Mouse (Mus musculus) thymus, postnatal 4 days (tissue): Measurements from ENCODE around the gene Duox1.
A peak's percentile ranks its signal among the peaks of the same experiment; 100 is the strongest.
"Not testable (repeated sequence)": the region's sequence is repeated elsewhere in the genome, so short reads cannot be mapped to it uniquely, and the experiment has no call there.

Source experiments
- DNase-seq: peaks from one replicate; pipeline ENCODE4 v3.0.0; 2021

Duox1 gene

GRCm38 (mm10) chr2:122312722-122313417, 2.6 kb upstream of the Duox1 start:
- DNase-seq = peak; percentile 91

GRCm38 (mm10) chr2:122313536-122313935, 1.9 kb upstream of the Duox1 start, which contains the start of gene Duoxa1:
Duoxa1 (minus strand) TSS chr2:122313730.
- DNase-seq = no peak

DNA sequence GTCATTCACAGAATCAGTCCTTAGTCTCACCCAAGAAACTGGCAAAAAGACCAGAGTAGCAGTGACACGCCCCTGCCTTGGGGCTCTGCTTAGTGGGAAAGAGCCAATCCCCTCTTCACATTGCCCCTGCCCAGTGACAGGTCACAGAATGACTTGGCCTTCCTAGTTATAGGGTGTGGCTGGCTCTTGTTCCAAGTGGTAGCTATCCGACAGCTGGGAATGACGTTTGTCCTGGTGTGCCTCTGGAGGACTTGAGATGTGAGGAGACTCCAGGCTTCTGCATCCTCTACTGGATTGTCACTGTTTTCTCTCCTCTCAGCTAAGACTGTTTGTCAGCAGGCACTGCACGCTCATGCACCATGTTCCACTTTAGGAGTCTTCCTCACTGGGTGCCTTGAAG, 1.9 kb downstream of the Duox1 start:
- DNase-seq = no peak

GRCm38 (mm10) chr2:122323960-122324359, 8.5 kb downstream of the Duox1 start:
- DNase-seq = no peak

DNA sequence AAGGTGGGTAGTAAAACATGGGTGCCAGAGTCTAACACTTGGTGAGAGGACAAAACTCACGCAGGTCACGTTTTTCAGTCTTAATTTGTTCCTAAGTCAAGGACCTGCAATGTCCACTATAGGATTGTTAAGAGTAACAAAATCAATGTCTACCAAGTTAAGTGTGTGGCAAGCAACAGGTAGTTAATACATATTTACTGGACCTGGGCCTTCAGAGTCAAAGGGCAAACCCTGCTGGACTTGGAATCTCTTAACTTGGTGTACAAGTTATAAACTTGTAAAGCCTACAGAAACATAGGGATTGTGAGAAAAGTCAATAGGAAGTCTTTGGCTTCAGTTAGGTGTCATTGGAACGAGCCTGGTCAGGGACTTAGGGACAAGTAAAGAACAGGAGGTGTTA, 9.1 kb downstream of the Duox1 start:
- DNase-seq = no peak

- no peak for DNase-seq
These were observed 9.9 kb downstream of the Duox1 start for GRCm38 (mm10) chr2:122325361-122325760.

- no peak for DNase-seq
These were observed 12.5 kb downstream of the Duox1 start for GRCm38 (mm10) chr2:122327986-122328385.

DNA sequence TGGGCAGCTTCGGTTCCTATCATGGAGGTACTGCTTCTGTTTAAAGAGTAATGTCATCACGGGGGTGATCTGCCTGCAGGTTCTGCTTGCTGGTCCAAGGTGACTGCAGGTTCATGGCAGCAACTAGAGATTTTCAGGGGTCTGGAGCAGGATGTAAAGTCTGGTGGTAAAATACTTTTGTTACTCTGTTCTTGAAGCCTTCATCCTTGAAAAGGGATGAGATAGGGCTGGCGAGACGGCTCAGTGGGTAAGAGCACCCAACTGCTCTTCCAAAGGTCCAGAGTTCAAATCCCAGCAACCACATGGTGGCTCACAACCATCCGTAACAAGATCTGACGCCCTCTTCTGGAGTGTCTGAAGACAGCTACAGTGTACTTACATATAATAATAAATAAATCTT, 14.8 kb downstream of the Duox1 start:
- DNase-seq = not testable (repeated sequence)

DNA sequence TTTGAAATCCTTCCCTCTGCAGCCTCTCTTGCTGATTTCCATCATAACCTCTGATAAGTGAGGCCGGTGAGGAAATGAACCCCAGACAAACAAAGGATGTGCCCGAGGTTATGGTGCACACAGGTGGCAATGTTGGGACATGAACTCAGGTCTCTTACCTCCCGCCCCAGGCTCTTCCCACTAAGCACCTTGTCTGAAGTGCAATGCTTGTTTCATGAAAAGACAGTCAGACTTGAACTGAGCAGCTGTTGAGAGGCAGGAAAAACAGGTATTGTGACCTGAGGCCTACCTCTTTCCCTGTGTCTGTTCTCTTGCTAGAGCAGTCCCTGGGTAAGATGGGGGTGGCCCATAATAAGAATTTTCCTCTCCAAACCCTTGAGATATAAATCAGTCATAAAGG, 16.8 kb downstream of the Duox1 start:
- DNase-seq = no peak

DNA sequence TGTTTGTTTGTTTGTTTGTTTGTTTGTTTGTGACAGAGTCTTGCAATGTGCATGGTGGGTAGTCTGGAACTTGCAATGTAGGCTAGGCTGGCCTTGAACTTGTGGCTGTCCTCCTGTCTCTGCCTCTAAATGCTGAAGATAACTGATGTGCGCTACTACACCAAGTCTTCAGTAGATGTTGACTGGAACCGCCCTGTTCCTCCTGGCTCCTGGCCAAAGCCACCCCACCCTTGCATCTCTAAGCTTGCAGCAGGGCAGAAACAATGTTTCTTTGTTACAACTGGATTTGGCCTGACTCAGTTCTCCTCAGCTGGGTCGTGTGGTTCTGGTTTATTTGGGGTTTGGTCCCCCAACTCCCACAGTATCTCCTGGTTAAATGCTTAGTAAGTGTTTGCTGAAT, 18.7 kb downstream of the Duox1 start:
- no peak for DNase-seq

DNA sequence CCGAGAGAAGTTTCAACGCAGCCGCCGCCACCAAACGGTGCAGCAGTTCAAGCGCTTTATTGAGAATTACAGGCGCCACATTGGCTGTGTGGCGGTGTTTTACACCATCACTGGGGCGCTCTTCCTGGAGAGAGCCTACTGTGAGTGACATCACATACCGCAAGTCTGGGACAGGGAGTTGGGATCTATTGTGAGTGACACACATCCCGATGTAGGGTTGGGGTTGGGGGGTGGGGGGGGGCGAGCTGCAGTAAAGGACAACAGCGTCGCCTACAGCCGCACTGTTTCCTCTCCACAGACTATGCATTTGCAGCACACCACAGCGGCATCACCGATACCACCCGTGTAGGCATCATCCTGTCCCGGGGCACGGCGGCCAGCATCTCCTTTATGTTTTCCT, 21.8 kb downstream of the Duox1 start:
- DNase-seq = no peak

DNA sequence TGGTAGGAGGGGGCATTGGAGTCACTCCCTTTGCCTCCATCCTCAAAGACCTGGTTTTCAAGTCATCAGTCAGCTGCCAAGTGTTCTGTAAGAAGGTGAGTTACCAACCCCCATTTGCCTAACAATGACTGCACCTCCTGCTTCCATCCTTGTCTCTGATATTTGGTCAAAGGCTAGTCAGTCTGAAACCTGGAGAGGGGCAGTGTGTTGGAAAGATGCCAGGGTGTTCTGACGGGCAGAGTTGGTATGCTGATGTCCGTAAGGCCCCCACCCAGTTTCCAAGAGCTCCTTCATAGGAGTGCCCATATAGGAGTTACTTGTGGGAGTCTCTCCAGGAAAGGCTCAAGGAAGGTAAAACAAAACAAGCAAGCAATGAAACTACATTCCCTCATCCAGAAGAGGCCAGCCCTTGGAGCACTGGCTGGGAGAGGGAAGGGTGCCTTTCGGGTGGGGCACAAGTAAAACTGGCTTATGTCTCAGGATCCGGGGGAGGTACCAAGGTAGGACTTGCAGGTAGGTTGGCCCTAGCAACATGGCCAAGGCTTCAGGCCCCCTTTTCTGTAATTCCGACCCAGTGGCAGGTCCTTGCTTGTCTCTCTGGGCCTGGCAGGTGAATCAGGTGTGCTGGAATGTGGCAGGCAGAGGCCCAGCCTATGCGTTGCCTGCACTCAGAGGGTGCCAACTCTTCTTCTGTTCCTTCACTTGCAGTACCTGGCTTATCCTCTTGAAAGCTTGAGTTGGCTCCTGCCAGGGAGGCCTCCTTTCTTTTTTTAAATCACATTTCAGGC, 29.8 kb downstream of the Duox1 start:
- no peak for DNase-seq

GRCm38 (mm10) chr2:122346164-122346563, 30.7 kb downstream of the Duox1 start:
- DNase-seq = not testable (repeated sequence)

GRCm38 (mm10) chr2:122347257-122347656, 31.8 kb downstream of the Duox1 start:
- no peak for DNase-seq

GRCm38 (mm10) chr2:122348531-122349131, 33.2 kb downstream of the Duox1 start:
- DNase-seq = peak; percentile 96

- DNase-seq = peak; percentile 45
These were observed 33.8 kb downstream of the Duox1 start for GRCm38 (mm10) chr2:122349136-122349785.

DNA sequence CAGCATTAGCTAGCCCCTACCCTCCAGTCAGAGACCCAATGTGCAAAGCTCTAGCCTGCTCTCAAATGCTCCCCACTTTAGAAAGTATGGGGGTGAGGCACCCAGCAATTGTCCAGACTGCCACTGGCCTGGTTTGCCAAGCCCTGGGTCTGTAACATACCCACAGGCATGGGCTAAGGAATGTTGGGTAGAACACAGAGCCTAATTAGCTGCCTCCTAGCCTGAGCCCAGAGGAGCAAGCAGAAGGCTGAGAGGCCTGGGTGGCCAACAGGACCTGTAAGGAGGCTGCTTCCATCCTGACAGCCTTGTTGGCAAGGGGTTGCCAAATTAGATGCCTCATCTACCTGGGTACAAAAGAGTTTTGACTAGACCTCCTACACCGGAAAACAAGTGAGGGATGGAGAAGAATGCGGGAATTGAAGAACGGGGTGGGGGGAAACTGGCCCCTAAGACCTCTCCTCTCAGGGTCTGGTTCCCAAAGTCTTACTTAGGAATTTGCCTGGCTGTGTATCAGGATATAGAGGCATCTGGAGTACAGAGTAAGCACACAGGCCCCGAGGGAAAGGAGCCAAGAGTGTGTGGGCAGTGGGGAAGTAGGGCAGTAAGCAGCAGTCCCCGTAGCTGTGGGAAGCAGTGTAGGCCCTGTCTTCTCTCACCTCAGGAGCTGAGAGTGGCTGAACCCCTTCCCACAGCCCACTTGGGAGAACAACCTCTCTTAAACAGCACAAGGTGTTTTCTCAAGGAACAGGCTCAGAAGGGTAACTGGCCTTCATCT, 35.9 kb downstream of the Duox1 start:
- DNase-seq = no peak

DNA sequence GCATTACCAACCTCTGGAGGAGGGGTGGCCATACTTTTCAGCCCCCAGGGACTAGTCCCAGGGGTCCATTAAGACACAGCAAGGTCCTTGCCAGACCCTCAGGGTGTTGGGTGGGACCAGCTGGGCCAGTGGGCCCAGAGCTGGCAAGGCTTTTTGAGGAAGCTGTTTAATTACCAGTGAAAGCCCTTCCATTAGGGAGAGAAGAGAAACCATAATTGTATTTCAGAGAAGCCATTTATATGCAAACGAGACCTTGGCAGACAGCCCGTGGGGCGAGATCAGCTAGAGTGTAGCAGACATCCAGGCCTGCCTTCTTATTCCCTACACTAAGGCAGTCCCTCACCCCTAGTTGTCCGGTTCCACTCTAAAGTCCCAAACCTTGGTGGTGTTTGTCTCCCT, 36.5 kb downstream of the Duox1 start:
- DNase-seq = no peak

- DNase-seq = no peak
These were observed 37.5 kb downstream of the Duox1 start for GRCm38 (mm10) chr2:122352992-122353391.

DNA sequence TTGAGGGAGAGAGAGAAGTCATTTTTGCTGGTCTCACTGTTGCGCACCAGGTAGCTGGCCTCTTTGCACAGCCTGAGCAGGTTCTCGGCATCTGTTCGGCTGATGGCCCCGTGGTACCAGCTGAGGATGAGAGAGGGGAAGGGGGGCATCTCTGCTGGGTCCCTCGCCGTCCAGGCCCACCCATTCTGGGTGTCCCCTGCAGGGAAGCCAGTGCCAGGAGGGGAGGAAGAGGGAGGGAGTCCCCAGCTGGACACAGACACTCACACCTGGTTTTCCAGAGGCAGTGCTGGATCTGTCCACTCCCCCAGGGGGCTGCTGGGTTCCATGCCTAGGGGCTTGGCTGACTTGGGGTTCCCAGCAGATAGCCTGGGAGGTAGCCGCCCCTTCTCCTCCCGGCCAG, 38.3 kb downstream of the Duox1 start:
- no peak for DNase-seq

DNA sequence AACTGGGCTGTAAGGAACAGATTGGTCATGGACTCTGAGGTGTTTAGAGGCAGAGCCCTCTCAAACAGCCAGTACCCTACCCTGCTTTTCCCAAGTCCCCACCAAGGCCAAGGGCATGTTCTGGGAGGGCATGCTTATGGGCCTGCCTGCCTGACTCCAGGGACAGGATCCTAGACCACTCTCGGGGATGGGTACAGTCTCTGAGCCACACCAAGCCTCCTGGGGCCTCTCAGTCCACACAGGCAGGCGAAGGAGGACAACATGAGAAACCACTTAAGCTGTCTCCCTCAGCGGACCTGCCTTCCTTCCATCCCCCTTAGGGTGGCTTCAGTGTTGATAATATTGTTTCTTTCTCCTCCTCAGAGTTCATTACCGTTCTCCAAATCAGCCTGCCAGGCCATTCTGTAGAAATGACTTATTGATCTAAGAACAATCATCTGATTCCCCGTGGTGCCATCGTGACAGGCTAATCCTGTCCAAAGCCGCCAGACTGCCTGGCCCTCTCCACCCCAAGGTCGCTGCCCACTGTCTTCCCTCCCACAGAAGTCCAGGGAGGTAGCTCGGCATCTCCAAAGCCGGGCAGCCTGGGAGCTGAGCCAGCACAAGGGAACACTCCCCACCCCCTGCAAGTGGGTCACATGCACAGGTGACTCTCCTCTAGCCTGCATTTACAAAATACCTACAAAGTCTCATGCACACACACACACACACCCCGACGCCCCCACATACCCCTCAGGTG, 38.9 kb downstream of the Duox1 start:
- no peak for DNase-seq

DNA sequence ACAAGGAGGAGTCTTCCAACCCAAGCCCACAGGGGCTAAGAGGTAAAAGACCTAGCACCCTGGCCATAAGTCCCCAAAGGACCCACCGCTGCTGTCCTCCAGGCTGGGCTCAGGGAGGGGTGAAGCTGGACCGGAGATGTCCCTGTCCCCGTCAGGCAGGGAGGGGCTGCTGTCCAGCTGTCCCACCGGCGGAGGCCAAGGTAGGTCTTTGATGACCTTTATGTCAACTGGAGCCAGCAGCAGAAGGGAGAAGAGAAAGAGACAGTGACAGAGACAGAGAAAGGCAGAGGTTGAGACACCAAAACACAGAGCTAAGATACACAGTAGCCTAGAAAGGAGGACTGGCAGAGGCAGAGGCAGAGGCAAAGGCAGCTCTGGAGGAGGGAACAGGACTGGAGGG, 39.9 kb downstream of the Duox1 start:
- no peak for DNase-seq
